Mouse (Mus musculus): ENCODE results near the gene Frmd5. TPM values are rescaled to one million over a fixed set of nuclear protein-coding genes. Genes with fewer than 3 reads are reported as not detected.
A peak's percentile ranks its signal among the peaks of the same experiment; 100 is the strongest.

The Frmd5 gene
- polyA plus RNA-seq, 1 experiment from 2014 or later, result 26.6 TPM

GRCm38 (mm10) chr2:121582809-121583376 lies 224.0 kb downstream of the Frmd5 start:
- ATAC-seq (replicated peaks; ENCODE audit: low FRiP score) (no peak), DNase-seq (ENCODE audit: low spot score) (no peak)
- H3K9me3 ChIP-seq (ENCODE audit: control insufficient read depth, low read length), result no peaks in the 10 kb centered on the region
- H3K9ac ChIP-seq (ENCODE audit: low read length), result no peak overlapping the region
- no peak overlapping the region for H3K4me2 ChIP-seq (ENCODE audit: low read depth, low read length, severe bottlenecking)
- H3K27ac ChIP-seq (ENCODE audit: low read depth, low read length), result no peak overlapping the region
- WGBS, result 86% methylated on average over 13 of the region's 13 CpGs
- H3K36me3 ChIP-seq (ENCODE audit: control insufficient read depth, insufficient read depth, low read length), result no peaks in the 10 kb centered on the region
- H3K4me3 ChIP-seq (ENCODE audit: low read depth, low read length), result no peak overlapping the region
- H3K27me3 ChIP-seq (ENCODE audit: control insufficient read depth, insufficient read depth, low read length), result no peaks in the 10 kb centered on the region
- no peaks in the 10 kb centered on the region; the same call in 1 of the 2 replicates for H3K4me1 ChIP-seq (replicated peaks; ENCODE audit: control insufficient read depth, insufficient read depth, low read length)

GRCm38 (mm10) chr2:121575741-121576201 lies 231.1 kb downstream of the Frmd5 start:
- no peaks in the 10 kb centered on the region for H3K4me1 ChIP-seq (replicated peaks; ENCODE audit: control insufficient read depth, insufficient read depth, low read length)
- no peak overlapping the region for H3K9ac ChIP-seq (ENCODE audit: low read length)
- H3K27ac ChIP-seq (ENCODE audit: low read depth, low read length), result no peak overlapping the region
- H3K27me3 ChIP-seq (ENCODE audit: control insufficient read depth, insufficient read depth, low read length), result no peaks in the 10 kb centered on the region
- no peak overlapping the region for H3K4me3 ChIP-seq (ENCODE audit: low read depth, low read length)
- ATAC-seq (replicated peaks; ENCODE audit: low FRiP score) (no peak), DNase-seq (ENCODE audit: low spot score) (no peak)
- no peaks in the 10 kb centered on the region for H3K36me3 ChIP-seq (ENCODE audit: control insufficient read depth, insufficient read depth, low read length)
- no peaks in the 10 kb centered on the region for H3K9me3 ChIP-seq (ENCODE audit: control insufficient read depth, low read length)
- no peak overlapping the region for H3K4me2 ChIP-seq (ENCODE audit: low read depth, low read length, severe bottlenecking)
- WGBS, result 76% methylated on average over 8 of the region's 8 CpGs

- H3K27ac ChIP-seq (ENCODE audit: low read depth, low read length), result no peak overlapping the region
- no peaks in the 10 kb centered on the region for H3K27me3 ChIP-seq (ENCODE audit: control insufficient read depth, insufficient read depth, low read length)
- no peak overlapping the region for H3K4me2 ChIP-seq (ENCODE audit: low read depth, low read length, severe bottlenecking)
- WGBS, result 84% methylated on average over 9 of the region's 9 CpGs
- H3K9me3 ChIP-seq (ENCODE audit: control insufficient read depth, low read length), result no peaks in the 10 kb centered on the region
- no peak overlapping the region for H3K4me3 ChIP-seq (ENCODE audit: low read depth, low read length)
- H3K4me1 ChIP-seq (replicated peaks; ENCODE audit: control insufficient read depth, insufficient read depth, low read length), result no peaks in the 10 kb centered on the region
- no peaks in the 10 kb centered on the region for H3K36me3 ChIP-seq (ENCODE audit: control insufficient read depth, insufficient read depth, low read length)
- H3K9ac ChIP-seq (ENCODE audit: low read length), result no peak overlapping the region
- no peak for ATAC-seq (replicated peaks; ENCODE audit: low FRiP score)
- no peak for DNase-seq (ENCODE audit: low spot score)
Measured at GRCm38 (mm10) chr2:121574066-121574630, 232.7 kb downstream of the Frmd5 start.

GRCm38 (mm10) chr2:121571780-121572179 lies 235.1 kb downstream of the Frmd5 start:
- no peak overlapping the region for H3K4me2 ChIP-seq (ENCODE audit: low read depth, low read length, severe bottlenecking)
- H3K9me3 ChIP-seq (ENCODE audit: control insufficient read depth, low read length), result no peaks in the 10 kb centered on the region
- ATAC-seq (replicated peaks; ENCODE audit: low FRiP score) (peak; percentile 86), DNase-seq (ENCODE audit: low spot score) (peak; percentile 85)
- no peak overlapping the region for H3K27ac ChIP-seq (ENCODE audit: low read depth, low read length)
- no peaks in the 10 kb centered on the region for H3K27me3 ChIP-seq (ENCODE audit: control insufficient read depth, insufficient read depth, low read length)
- H3K9ac ChIP-seq (ENCODE audit: low read length), result no peak overlapping the region
- H3K4me3 ChIP-seq (ENCODE audit: low read depth, low read length), result no peak overlapping the region
- H3K4me1 ChIP-seq (replicated peaks; ENCODE audit: control insufficient read depth, insufficient read depth, low read length), result no peaks in the 10 kb centered on the region
- no peaks in the 10 kb centered on the region for H3K36me3 ChIP-seq (ENCODE audit: control insufficient read depth, insufficient read depth, low read length)
- WGBS, result 22% methylated on average over 7 of the region's 7 CpGs

DNA sequence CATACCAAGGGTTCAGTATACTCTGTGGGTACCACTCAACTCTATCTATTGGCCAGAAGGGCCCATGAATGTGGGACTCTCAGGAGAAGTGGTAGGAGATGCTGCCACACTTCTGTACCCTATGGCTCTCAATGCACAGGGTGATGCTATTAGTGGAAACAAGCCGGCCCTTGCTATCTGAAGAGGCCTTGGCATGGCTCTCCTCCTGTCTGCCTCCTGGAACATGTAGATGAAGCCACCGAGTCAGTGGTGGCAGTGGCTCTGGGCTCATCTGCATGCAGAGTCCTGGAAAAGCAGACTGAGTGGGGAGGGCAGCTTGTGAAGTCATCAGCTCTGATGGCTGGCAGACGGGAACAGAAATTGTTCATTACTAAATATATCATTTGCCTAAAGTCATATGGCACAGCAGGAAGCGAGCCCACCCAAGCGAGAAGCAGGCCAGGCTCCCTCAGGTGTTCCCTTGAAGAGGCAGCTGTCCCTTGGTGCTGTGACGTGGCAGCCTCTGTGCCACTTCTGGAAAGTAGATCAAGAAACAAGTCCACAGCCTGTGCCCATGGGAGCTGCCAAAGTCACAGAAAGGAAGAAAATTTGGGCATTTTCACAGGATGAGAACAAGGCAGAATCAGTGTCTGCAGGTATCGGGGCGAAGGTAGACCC lies 235.8 kb downstream of the Frmd5 start:
- H3K27ac ChIP-seq (ENCODE audit: low read depth, low read length), result no peak overlapping the region
- DNase-seq (ENCODE audit: low spot score) (no peak), ATAC-seq (replicated peaks; ENCODE audit: low FRiP score) (no peak)
- H3K9ac ChIP-seq (ENCODE audit: low read length), result no peak overlapping the region
- no peaks in the 10 kb centered on the region for H3K27me3 ChIP-seq (ENCODE audit: control insufficient read depth, insufficient read depth, low read length)
- no peak overlapping the region for H3K4me2 ChIP-seq (ENCODE audit: low read depth, low read length, severe bottlenecking)
- no peaks in the 10 kb centered on the region for H3K4me1 ChIP-seq (replicated peaks; ENCODE audit: control insufficient read depth, insufficient read depth, low read length)
- no peaks in the 10 kb centered on the region for H3K9me3 ChIP-seq (ENCODE audit: control insufficient read depth, low read length)
- H3K4me3 ChIP-seq (ENCODE audit: low read depth, low read length), result no peak overlapping the region
- 86% methylated on average over 8 of the region's 8 CpGs for WGBS
- no peaks in the 10 kb centered on the region for H3K36me3 ChIP-seq (ENCODE audit: control insufficient read depth, insufficient read depth, low read length)

DNA sequence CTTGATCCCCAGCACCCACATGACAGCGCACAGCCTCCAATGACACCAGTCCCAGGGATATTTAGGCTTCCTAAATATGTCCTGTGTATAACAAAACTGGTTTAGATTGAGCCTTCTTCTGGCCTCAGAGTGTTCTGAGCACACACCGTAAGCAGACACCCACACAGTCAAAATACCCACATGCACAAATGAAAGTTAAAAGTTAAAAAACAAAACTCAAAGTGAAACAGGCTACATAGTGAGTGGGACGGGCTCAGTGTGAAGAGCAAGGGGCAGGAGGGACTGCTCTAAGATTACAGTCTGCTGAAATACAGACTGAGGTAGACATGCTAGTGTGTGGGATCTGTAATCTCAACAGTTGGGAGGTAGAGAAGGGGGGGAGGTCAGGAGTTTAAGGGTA lies 236.8 kb downstream of the Frmd5 start:
- H3K27me3 ChIP-seq (ENCODE audit: control insufficient read depth, insufficient read depth, low read length), result no peaks in the 10 kb centered on the region
- no peaks in the 10 kb centered on the region for H3K36me3 ChIP-seq (ENCODE audit: control insufficient read depth, insufficient read depth, low read length)
- no peak overlapping the region for H3K4me3 ChIP-seq (ENCODE audit: low read depth, low read length)
- DNase-seq (ENCODE audit: low spot score) (no peak), ATAC-seq (replicated peaks; ENCODE audit: low FRiP score) (no peak)
- 94% methylated on average over 3 of the region's 3 CpGs for WGBS
- no peak overlapping the region for H3K9ac ChIP-seq (ENCODE audit: low read length)
- H3K4me1 ChIP-seq (replicated peaks; ENCODE audit: control insufficient read depth, insufficient read depth, low read length), result no peaks in the 10 kb centered on the region
- no peak overlapping the region for H3K4me2 ChIP-seq (ENCODE audit: low read depth, low read length, severe bottlenecking)
- H3K27ac ChIP-seq (ENCODE audit: low read depth, low read length), result no peak overlapping the region
- no peaks in the 10 kb centered on the region for H3K9me3 ChIP-seq (ENCODE audit: control insufficient read depth, low read length)

GRCm38 (mm10) chr2:121565911-121566310 lies 241.0 kb downstream of the Frmd5 start:
- no peak overlapping the region for H3K27ac ChIP-seq (ENCODE audit: low read depth, low read length)
- H3K9me3 ChIP-seq (ENCODE audit: control insufficient read depth, low read length), result no peaks in the 10 kb centered on the region
- no peak overlapping the region for H3K9ac ChIP-seq (ENCODE audit: low read length)
- H3K36me3 ChIP-seq (ENCODE audit: control insufficient read depth, insufficient read depth, low read length), result no peaks in the 10 kb centered on the region
- ATAC-seq (replicated peaks; ENCODE audit: low FRiP score) (no peak), DNase-seq (ENCODE audit: low spot score) (no peak)
- H3K4me1 ChIP-seq (replicated peaks; ENCODE audit: control insufficient read depth, insufficient read depth, low read length), result no peaks in the 10 kb centered on the region
- no peak overlapping the region for H3K4me3 ChIP-seq (ENCODE audit: low read depth, low read length)
- WGBS, result 69% methylated on average over 5 of the region's 5 CpGs
- H3K27me3 ChIP-seq (ENCODE audit: control insufficient read depth, insufficient read depth, low read length), result no peaks in the 10 kb centered on the region
- no peak overlapping the region for H3K4me2 ChIP-seq (ENCODE audit: low read depth, low read length, severe bottlenecking)

GRCm38 (mm10) chr2:121563117-121563516 lies 243.8 kb downstream of the Frmd5 start:
- no peaks in the 10 kb centered on the region for H3K27me3 ChIP-seq (ENCODE audit: control insufficient read depth, insufficient read depth, low read length)
- H3K4me2 ChIP-seq (ENCODE audit: low read depth, low read length, severe bottlenecking), result no peak overlapping the region
- no peaks in the 10 kb centered on the region for H3K9me3 ChIP-seq (ENCODE audit: control insufficient read depth, low read length)
- no peaks in the 10 kb centered on the region for H3K36me3 ChIP-seq (ENCODE audit: control insufficient read depth, insufficient read depth, low read length)
- H3K27ac ChIP-seq (ENCODE audit: low read depth, low read length), result no peak overlapping the region
- H3K4me3 ChIP-seq (ENCODE audit: low read depth, low read length), result no peak overlapping the region
- H3K4me1 ChIP-seq (replicated peaks; ENCODE audit: control insufficient read depth, insufficient read depth, low read length), result no peaks in the 10 kb centered on the region
- no peak overlapping the region for H3K9ac ChIP-seq (ENCODE audit: low read length)
- no peak for DNase-seq (ENCODE audit: low spot score)
- ATAC-seq (replicated peaks; ENCODE audit: low FRiP score), result no peak
- WGBS, result 98% methylated on average over 3 of the region's 3 CpGs

- Histone ChIP-seq H3K9ac (ENCODE audit: low read length) (no peak overlapping the region), H3K36me3 (ENCODE audit: control insufficient read depth, insufficient read depth, low read length) (peaks cover 3% of the 10 kb centered on the region; the same call in 1 of the 2 replicates), H3K27me3 (ENCODE audit: control insufficient read depth, insufficient read depth, low read length) (no peaks in the 10 kb centered on the region), H3K27ac (ENCODE audit: low read depth, low read length) (no peak overlapping the region), H3K4me3 (ENCODE audit: low read depth, low read length) (no peak overlapping the region), H3K4me1 (replicated peaks; ENCODE audit: control insufficient read depth, insufficient read depth, low read length) (no peaks in the 10 kb centered on the region), H3K4me2 (ENCODE audit: low read depth, low read length, severe bottlenecking) (no peak overlapping the region), H3K9me3 (ENCODE audit: control insufficient read depth, low read length) (no peaks in the 10 kb centered on the region)
- ATAC-seq (replicated peaks; ENCODE audit: low FRiP score) (no peak), DNase-seq (ENCODE audit: low spot score) (no peak)
- 94% methylated on average over 8 of the region's 8 CpGs for WGBS
Measured at GRCm38 (mm10) chr2:121551271-121551670, 255.6 kb downstream of the Frmd5 start.
